Mouse (Mus musculus): ENCODE results near the gene Prickle4.
A peak's percentile ranks its signal among the peaks of the same experiment; 100 is the strongest.

DNA sequence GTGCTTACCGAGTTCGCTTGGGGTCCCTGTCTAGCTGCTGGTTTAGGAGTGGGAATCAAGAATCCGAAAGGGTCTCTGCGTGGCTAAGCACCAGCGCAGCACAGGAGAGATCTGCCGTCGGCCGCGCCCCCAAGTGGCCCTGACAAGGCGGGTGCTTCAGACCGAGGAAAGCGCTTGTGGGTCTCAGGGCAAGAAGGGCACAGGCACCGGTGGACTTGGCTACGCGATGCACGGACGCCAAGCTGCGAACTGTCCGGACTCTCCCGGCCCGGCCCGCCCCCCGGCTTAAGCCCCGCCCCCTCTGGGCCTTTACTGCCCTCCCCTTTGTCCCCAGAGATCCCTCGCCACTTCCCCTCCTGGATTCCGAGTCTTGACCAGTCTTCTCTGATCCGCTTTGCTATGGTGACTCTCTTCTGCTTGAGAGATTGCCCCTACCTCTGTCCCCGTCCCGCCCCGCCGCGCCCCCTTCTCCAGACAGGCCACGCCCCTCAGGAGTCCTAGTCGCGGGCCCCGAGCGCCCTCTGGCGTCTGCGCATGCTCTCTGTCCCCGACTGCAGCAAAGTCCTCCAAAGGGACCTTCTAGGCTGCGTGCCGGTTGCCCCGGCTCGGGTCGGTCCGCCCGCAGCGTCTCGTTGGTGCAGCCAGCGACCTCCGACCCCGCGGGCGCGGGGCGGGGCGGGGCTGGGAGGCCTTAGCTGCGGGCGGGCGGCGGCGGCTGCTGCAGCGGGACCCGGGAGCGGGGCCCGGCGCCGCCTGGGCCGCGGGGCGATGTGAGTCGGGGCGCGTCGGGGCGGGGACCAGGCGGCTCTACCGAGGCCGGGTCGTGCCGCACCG, at the start of gene Prickle4:
- TF ChIP-seq CTCF (IDR thresholded peaks at IDR 0.05; ENCODE audit: low read depth, low read length) = peak; percentile 72
- TF ChIP-seq POLR2A (IDR thresholded peaks at IDR 0.05; ENCODE audit: insufficient read depth, low read length) = no peak
- TF ChIP-seq EP300 (IDR thresholded peaks at IDR 0.05; ENCODE audit: insufficient read depth, low read depth, low read length) = no peak

All from ES-Bruce4 (cell line).